Mouse (Mus musculus) frontal cortex, adult 2 months (tissue): ENCODE measurements at regions not wholly inside any gene's neighbourhood (a gene's known extent, or its start where the extent isn't known, plus 50 kb on each side); places are given as distances from the start of the nearest gene placed in this dataset.
A peak's percentile ranks its signal among the peaks of the same experiment; 100 is the strongest.

Experiments
- DNase-seq, 2 experiments: peaks; one replicate each; pipeline ENCODE4 v3.0.0; 2022; ENCODE audit warnings: low spot score in 1 of 2; ENCODE audit errors: extremely low spot score in 1 of 2

GRCm38 (mm10) chr2:50945526-50945925 lies 203.4 kb downstream of the Rnd3 start:
- DNase-seq, result no peak

- no peak for DNase-seq
Observed at GRCm38 (mm10) chr2:50943180-50943579, 205.7 kb downstream of the Rnd3 start.

- no peak for DNase-seq
Observed at GRCm38 (mm10) chr2:50942741-50943140, 206.2 kb downstream of the Rnd3 start.

GRCm38 (mm10) chr2:50932936-50933335 lies 216.0 kb downstream of the Rnd3 start:
- no peak for DNase-seq

GRCm38 (mm10) chr2:50921002-50921401 lies 227.9 kb downstream of the Rnd3 start:
- no peak for DNase-seq

GRCm38 (mm10) chr2:50916323-50917221 lies 232.3 kb downstream of the Rnd3 start:
- peak in 1 of 2 experiments; percentile 9 for DNase-seq

- no peak for DNase-seq
Observed at GRCm38 (mm10) chr2:50915149-50915548, 233.8 kb downstream of the Rnd3 start.

- no peak for DNase-seq
Observed at GRCm38 (mm10) chr2:50914176-50914575, 234.7 kb downstream of the Rnd3 start.

GRCm38 (mm10) chr2:50908762-50909161 lies 240.1 kb downstream of the Rnd3 start:
- DNase-seq, result no peak

GRCm38 (mm10) chr2:50902701-50903100 lies 246.2 kb downstream of the Rnd3 start:
- DNase-seq, result no peak

- peak in 1 of 2 experiments; percentile 3 for DNase-seq
Observed at GRCm38 (mm10) chr2:50902220-50902619, 246.7 kb downstream of the Rnd3 start.

- DNase-seq, result no peak
Observed at GRCm38 (mm10) chr2:50888992-50889391, 259.9 kb downstream of the Rnd3 start.

GRCm38 (mm10) chr2:50887954-50888353 lies 261.0 kb downstream of the Rnd3 start:
- no peak for DNase-seq

- no peak for DNase-seq
Observed at GRCm38 (mm10) chr2:50885924-50886315, 263.0 kb downstream of the Rnd3 start.

GRCm38 (mm10) chr2:50885280-50885923 lies 263.5 kb downstream of the Rnd3 start:
- DNase-seq, result no peak

- no peak for DNase-seq
Observed at GRCm38 (mm10) chr2:50881514-50882038, 267.3 kb downstream of the Rnd3 start.

- DNase-seq, result no peak
Observed at GRCm38 (mm10) chr2:50880806-50881205, 268.1 kb downstream of the Rnd3 start.

- no peak for DNase-seq
Observed at GRCm38 (mm10) chr2:50877716-50878115, 271.2 kb downstream of the Rnd3 start.

GRCm38 (mm10) chr2:50875072-50875471 lies 273.8 kb downstream of the Rnd3 start:
- DNase-seq, result no peak

- DNase-seq, result no peak
Observed at GRCm38 (mm10) chr2:50853538-50854244, 295.2 kb downstream of the Rnd3 start.

- no peak for DNase-seq
Observed at GRCm38 (mm10) chr2:50852413-50852919, 296.4 kb downstream of the Rnd3 start.
